8 mouse cellular contexts compared by ENCODE assay signal in the genomic region with DNA sequence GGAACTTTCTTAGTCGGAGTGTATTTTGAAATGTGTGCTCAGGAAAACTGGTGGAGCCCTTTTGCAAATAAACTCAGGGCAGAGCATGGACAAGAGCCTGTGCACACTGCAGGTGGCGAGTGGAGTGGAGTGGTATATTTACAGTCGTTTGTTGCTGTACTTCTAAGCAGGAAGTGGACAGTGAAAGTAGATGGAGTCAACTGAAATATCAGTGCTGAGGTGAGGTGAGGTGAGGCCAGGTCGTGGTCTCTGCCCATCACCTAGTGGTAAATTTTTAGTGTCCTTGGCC. TPM values are rescaled to one million over a fixed set of nuclear protein-coding genes. Genes with fewer than 3 reads are reported as not detected.
DNase-seq lines count a peak whose midpoint lies in the region; ATAC-seq and TF ChIP-seq lines count a peak whose summit lies in the region.

No protein-coding gene starts in this region.

- peak overlapping the region; percentile 95 for H3K27ac ChIP-seq in heart, embryonic 13.5 days (replicated peaks)
- H3K27ac ChIP-seq in hindbrain, embryonic 13.5 days: 0 out of 2 replicates have a peak overlapping the region, but pooled peaks have one; percentile 35
- H3K27ac ChIP-seq in midbrain, embryonic 11.5 days (ENCODE audit: low read depth, low read length): no peak overlapping the region

- no peak for TF ChIP-seq CTCF in E14TG2a.4 (conservative IDR thresholded peaks at IDR 0.05; ENCODE audit: low read length)

- peaks cover 62% of the 10 kb centered on the region for H3K4me1 ChIP-seq in heart, embryonic 13.5 days
- H3K4me1 ChIP-seq in E14TG2a.4 (replicated peaks; ENCODE audit: low read depth, low read length): peaks cover 78% of the 10 kb centered on the region
- H3K4me1 ChIP-seq in hindbrain, embryonic 13.5 days (replicated peaks): peaks cover 60% of the 10 kb centered on the region
- peaks cover 39% of the 10 kb centered on the region for H3K4me1 ChIP-seq in midbrain, embryonic 11.5 days (ENCODE audit: control insufficient read depth, insufficient read depth, low read length)

- peak overlapping the region; percentile 98 for H3K4me3 ChIP-seq in heart, embryonic 13.5 days
- H3K4me3 ChIP-seq in E14TG2a.4 (replicated peaks; ENCODE audit: low read length): peak overlapping the region; percentile 85
- H3K4me3 ChIP-seq in hindbrain, embryonic 13.5 days: peak overlapping the region; percentile 89
- H3K4me3 ChIP-seq in midbrain, embryonic 11.5 days (ENCODE audit: low read depth, low read length): peak overlapping the region; percentile 95

- peak overlapping the region; percentile 98 for H3K4me2 ChIP-seq in heart, embryonic 13.5 days
- H3K4me2 ChIP-seq in hindbrain, embryonic 13.5 days: peak overlapping the region; percentile 97
- peak overlapping the region; percentile 91 for H3K4me2 ChIP-seq in midbrain, embryonic 11.5 days

- WGBS in heart, embryonic 13.5 days: 10% methylated on average over 4 of the region's 4 CpGs
- 19% methylated on average over 4 of the region's 4 CpGs for WGBS in hindbrain, embryonic 13.5 days
- 26% methylated on average over 4 of the region's 4 CpGs for WGBS in midbrain, embryonic 11.5 days

- no peaks in the 10 kb centered on the region for H3K9me3 ChIP-seq in heart, embryonic 13.5 days
- no peaks in the 10 kb centered on the region for H3K9me3 ChIP-seq in E14TG2a.4 (ENCODE audit: low read length)
- no peaks in the 10 kb centered on the region for H3K9me3 ChIP-seq in hindbrain, embryonic 13.5 days
- H3K9me3 ChIP-seq in midbrain, embryonic 11.5 days (ENCODE audit: control insufficient read depth, low read length): no peaks in the 10 kb centered on the region

- peak overlapping the region; percentile 99 for H3K9ac ChIP-seq in heart, embryonic 13.5 days
- H3K9ac ChIP-seq in hindbrain, embryonic 13.5 days: peak overlapping the region; percentile 88
- H3K9ac ChIP-seq in midbrain, embryonic 11.5 days (ENCODE audit: low read length): peak overlapping the region; percentile 85; the same call in 1 of the 2 replicates

- no peak for ATAC-seq in heart, embryonic 13.5 days (ENCODE audit: extremely low read depth, insufficient number of reproducible peaks, low FRiP score, low TSS enrichment)
- ATAC-seq in hindbrain, embryonic 13.5 days (ENCODE audit: low FRiP score): no peak
- no peak for ATAC-seq in midbrain, embryonic 11.5 days (ENCODE audit: low FRiP score)

- no peaks in the 10 kb centered on the region for H3K27me3 ChIP-seq in heart, embryonic 13.5 days (replicated peaks)
- no peaks in the 10 kb centered on the region for H3K27me3 ChIP-seq in E14TG2a.4 (ENCODE audit: insufficient read depth, low read length)
- H3K27me3 ChIP-seq in hindbrain, embryonic 13.5 days: no peaks in the 10 kb centered on the region
- no peaks in the 10 kb centered on the region for H3K27me3 ChIP-seq in midbrain, embryonic 11.5 days (ENCODE audit: control insufficient read depth, insufficient read depth, low read length)

- peaks cover 20% of the 10 kb centered on the region for H3K36me3 ChIP-seq in heart, embryonic 13.5 days
- peaks cover 55% of the 10 kb centered on the region for H3K36me3 ChIP-seq in E14TG2a.4 (ENCODE audit: insufficient read depth, low read length)
- H3K36me3 ChIP-seq in hindbrain, embryonic 13.5 days: no peaks in the 10 kb centered on the region
- H3K36me3 ChIP-seq in midbrain, embryonic 11.5 days (ENCODE audit: control insufficient read depth, insufficient read depth, low read length): 0 out of 2 replicates have a peak, but pooled peaks cover 6% of the 10 kb centered on the region

- intact Hi-C loops in heart, postnatal 14 days (cut with DNase I): loop anchor here (5.0 kb wide), 1 partner anchor 158 kb away; no protein-coding TSS in a partner anchor

- no peak for DNase-seq in heart, postnatal 14 days
- no peak for DNase-seq in midbrain, embryonic 11.5 days (ENCODE audit: low spot score, missing footprints)
- no peak for DNase-seq in adrenal gland, postnatal 10 days
- no peak for DNase-seq in adrenal gland, adult 18-20 months (ENCODE audit: low spot score in 2 of 2)
- DNase-seq in yolk sac, embryonic 10.5 days (ENCODE audit: low spot score): no peak

RNA-seq across cellular contexts. Expression of gene Ctnnb1, which starts 6.6 kb away (rescaled TPM):
- 317 and 335 TPM in 2 replicates for polyA plus RNA-seq in heart, embryonic 13.5 days (2015; fragmentation: Nextera tagmentation; extraction: Ambion mirVana)
- 100 to 1,000 TPM; 541 to 546 TPM for total RNA-seq in heart, postnatal 14 days (2021)
- polyA plus RNA-seq in hindbrain, embryonic 13.5 days (2015; fragmentation: Nextera tagmentation; extraction: Ambion mirVana): 422 and 424 TPM in 2 replicates
- 999 and 1,044 TPM in 2 replicates for polyA plus RNA-seq in midbrain, embryonic 11.5 days (2014; fragmentation: Nextera tagmentation; extraction: Ambion mirVana)
- 100 to 1,000 TPM; 638 to 649 TPM for total RNA-seq in adrenal gland, postnatal 10 days (2021)
- 100 to 1,000 TPM; 754 to 848 TPM for total RNA-seq in adrenal gland, adult 18-20 months (2021)
